Mouse (Mus musculus) layer of hippocampus, postnatal 36 days (tissue): ENCODE measurements around the gene Rere. TPM values are rescaled to one million over a fixed set of nuclear protein-coding genes. Genes with fewer than 3 reads are reported as not detected.
"Not testable (repeated sequence)": the region's sequence is repeated elsewhere in the genome, so short reads cannot be mapped to it uniquely, and the experiment has no call there.

Experiments used
- DNase-seq, 2 experiments: peaks; one replicate each; pipeline ENCODE4 v3.0.0; 2022
- total RNA-seq, 2 experiments: library from RNA; stranded (reverse); gene quantifications; 2 replicates each; pipeline ENCODE4 v1.2.3; 2021

The Rere gene
- total RNA-seq, 2 experiments from 2014 or later: 114 to 152 TPM

- DNase-seq: peak; percentile 81 to 83
Measured at GRCm38 (mm10) chr4:150556382-150557221, 275.2 kb downstream of the Rere start.

GRCm38 (mm10) chr4:150557289-150557688, 275.8 kb downstream of the Rere start:
- DNase-seq: not testable (repeated sequence)

- DNase-seq: no peak
Measured at GRCm38 (mm10) chr4:150557976-150558375, 276.5 kb downstream of the Rere start.

GRCm38 (mm10) chr4:150559514-150559913, 278.1 kb downstream of the Rere start:
- no peak for DNase-seq

- DNase-seq: no peak
Measured at GRCm38 (mm10) chr4:150563281-150563680, 281.8 kb downstream of the Rere start.

- no peak for DNase-seq
Measured at GRCm38 (mm10) chr4:150566193-150566592, 284.7 kb downstream of the Rere start.

- no peak for DNase-seq
Measured at GRCm38 (mm10) chr4:150568318-150569134, 287.1 kb downstream of the Rere start.

- peak; percentile 72 to 74 for DNase-seq
Measured at GRCm38 (mm10) chr4:150569135-150569833, 287.8 kb downstream of the Rere start.

GRCm38 (mm10) chr4:150569834-150570571, 288.6 kb downstream of the Rere start:
- peak; percentile 50 to 57 for DNase-seq

- no peak for DNase-seq
Measured at GRCm38 (mm10) chr4:150570793-150571192, 289.3 kb downstream of the Rere start.

GRCm38 (mm10) chr4:150572104-150572691, 290.8 kb downstream of the Rere start:
- DNase-seq: no peak

GRCm38 (mm10) chr4:150572938-150573337, 291.5 kb downstream of the Rere start:
- DNase-seq: no peak

- no peak for DNase-seq
Measured at GRCm38 (mm10) chr4:150575363-150576092, 294.1 kb downstream of the Rere start.

- DNase-seq: no peak
Measured at GRCm38 (mm10) chr4:150576339-150576738, 294.9 kb downstream of the Rere start.

GRCm38 (mm10) chr4:150578021-150578420, 296.6 kb downstream of the Rere start:
- DNase-seq: no peak

- no peak for DNase-seq
Measured at GRCm38 (mm10) chr4:150581931-150582723, 300.7 kb downstream of the Rere start.

- peak; percentile 54 to 57 for DNase-seq
Measured at GRCm38 (mm10) chr4:150582966-150583776, 301.7 kb downstream of the Rere start.

GRCm38 (mm10) chr4:150583777-150584135, 302.3 kb downstream of the Rere start:
- no peak for DNase-seq

GRCm38 (mm10) chr4:150585800-150586199, 304.4 kb downstream of the Rere start:
- no peak for DNase-seq
